Mouse (Mus musculus): ENCODE results near the gene Snx25. TPM values are rescaled to one million over a fixed set of nuclear protein-coding genes. Genes with fewer than 3 reads are reported as not detected.

Gene Snx25
- total RNA-seq, 1 experiment, result 8.1 TPM

GRCm38 (mm10) chr8:46185361-46185760, 33.4 kb upstream of the Snx25 start:
- in situ Hi-C loops (cut with MboI; ENCODE audit: low sequenced_read_pairs in 2 of 2, unreplicated experiment in 2 of 2), result no loop called here
- Histone ChIP-seq H3K9me3 (ENCODE audit: control insufficient read depth, insufficient read depth, low read depth, low read length) (no peaks in the 10 kb centered on the region), H3K9ac (ENCODE audit: insufficient read depth, low read depth, low read length, poor library complexity, severe bottlenecking) (no peak overlapping the region), H3K36me3 (ENCODE audit: control insufficient read depth, insufficient read depth, low read length, poor library complexity, severe bottlenecking) (no peaks in the 10 kb centered on the region), H3K4me1 (ENCODE audit: control insufficient read depth in 2 of 2, insufficient read depth in 2 of 2, low read length in 2 of 2, poor library complexity in 1 of 2) (no peaks in the 10 kb centered on the region), H3K27ac (ENCODE audit: insufficient read depth, low read depth, low read length, poor library complexity, severe bottlenecking) (no peak overlapping the region), H3K4me3 (ENCODE audit: insufficient read depth in 1 of 2, low read depth in 1 of 2, low read length in 2 of 2, poor library complexity in 1 of 2, severe bottlenecking in 1 of 2) (no peak overlapping the region)
- TF ChIP-seq HCFC1 (IDR thresholded peaks at IDR 0.05; ENCODE audit: borderline replicate concordance, insufficient read depth, low read length) (no peak), ZC3H11A (IDR thresholded peaks at IDR 0.05; ENCODE audit: borderline replicate concordance, low read depth, low read length) (peak; percentile 70; the same call in 1 of the 2 replicates)
- DNase-seq (ENCODE audit: low read depth, low spot score), result peak; percentile 51

- Histone ChIP-seq H3K36me3 (ENCODE audit: control insufficient read depth, insufficient read depth, low read length, poor library complexity, severe bottlenecking) (no peaks in the 10 kb centered on the region), H3K4me3 (ENCODE audit: insufficient read depth in 1 of 2, low read depth in 1 of 2, low read length in 2 of 2, poor library complexity in 1 of 2, severe bottlenecking in 1 of 2) (no peak overlapping the region), H3K9me3 (ENCODE audit: control insufficient read depth, insufficient read depth, low read depth, low read length) (no peaks in the 10 kb centered on the region), H3K4me1 (ENCODE audit: control insufficient read depth in 2 of 2, insufficient read depth in 2 of 2, low read length in 2 of 2, poor library complexity in 1 of 2) (no peaks in the 10 kb centered on the region), H3K27ac (ENCODE audit: insufficient read depth, low read depth, low read length, poor library complexity, severe bottlenecking) (no peak overlapping the region), H3K9ac (ENCODE audit: insufficient read depth, low read depth, low read length, poor library complexity, severe bottlenecking) (no peak overlapping the region)
- TF ChIP-seq ZC3H11A (IDR thresholded peaks at IDR 0.05; ENCODE audit: borderline replicate concordance, low read depth, low read length) (no peak), CHD2 (IDR thresholded peaks at IDR 0.05; ENCODE audit: low read depth, low read length) (no peak), MAFK (IDR thresholded peaks at IDR 0.05; ENCODE audit: insufficient read depth, low read depth, low read length) (no peak), ZNF384 (IDR thresholded peaks at IDR 0.05; ENCODE audit: low read depth, low read length) (no peak), HCFC1 (IDR thresholded peaks at IDR 0.05; ENCODE audit: borderline replicate concordance, insufficient read depth, low read length) (no peak)
- in situ Hi-C loops (cut with MboI; ENCODE audit: low sequenced_read_pairs in 2 of 2, unreplicated experiment in 2 of 2), result no loop called here
- DNase-seq (ENCODE audit: low read depth, low spot score), result no peak
Measured at GRCm38 (mm10) chr8:46180136-46180535, 28.2 kb upstream of the Snx25 start.

GRCm38 (mm10) chr8:46173651-46174050, 21.7 kb upstream of the Snx25 start:
- H3K9ac ChIP-seq (ENCODE audit: insufficient read depth, low read depth, low read length, poor library complexity, severe bottlenecking), result no peak overlapping the region
- H3K4me3 ChIP-seq (ENCODE audit: insufficient read depth in 1 of 2, low read depth in 1 of 2, low read length in 2 of 2, poor library complexity in 1 of 2, severe bottlenecking in 1 of 2), result no peak overlapping the region
- TF ChIP-seq ZNF384 (IDR thresholded peaks at IDR 0.05; ENCODE audit: low read depth, low read length), result no peak
- TF ChIP-seq HCFC1 (IDR thresholded peaks at IDR 0.05; ENCODE audit: borderline replicate concordance, insufficient read depth, low read length), result no peak
- TF ChIP-seq ZC3H11A (IDR thresholded peaks at IDR 0.05; ENCODE audit: borderline replicate concordance, low read depth, low read length), result no peak
- TF ChIP-seq MAFK (IDR thresholded peaks at IDR 0.05; ENCODE audit: insufficient read depth, low read depth, low read length), result no peak
- TF ChIP-seq CHD2 (IDR thresholded peaks at IDR 0.05; ENCODE audit: low read depth, low read length), result no peak
- H3K9me3 ChIP-seq (ENCODE audit: control insufficient read depth, insufficient read depth, low read depth, low read length), result no peaks in the 10 kb centered on the region; the same call in 1 of the 2 replicates
- no peak for DNase-seq (ENCODE audit: low read depth, low spot score)
- no peak overlapping the region for H3K27ac ChIP-seq (ENCODE audit: insufficient read depth, low read depth, low read length, poor library complexity, severe bottlenecking)
- H3K4me1 ChIP-seq (ENCODE audit: control insufficient read depth in 2 of 2, insufficient read depth in 2 of 2, low read length in 2 of 2, poor library complexity in 1 of 2), result no peaks in the 10 kb centered on the region
- in situ Hi-C loops (cut with MboI; ENCODE audit: low sequenced_read_pairs in 2 of 2, unreplicated experiment in 2 of 2), result no loop called here
- H3K36me3 ChIP-seq (ENCODE audit: control insufficient read depth, insufficient read depth, low read length, poor library complexity, severe bottlenecking), result no peaks in the 10 kb centered on the region

- Histone ChIP-seq H3K36me3 (ENCODE audit: control insufficient read depth, insufficient read depth, low read length, poor library complexity, severe bottlenecking) (no peaks in the 10 kb centered on the region), H3K9ac (ENCODE audit: insufficient read depth, low read depth, low read length, poor library complexity, severe bottlenecking) (peak overlapping the region; percentile 85), H3K9me3 (ENCODE audit: control insufficient read depth, insufficient read depth, low read depth, low read length) (no peaks in the 10 kb centered on the region), H3K27ac (ENCODE audit: insufficient read depth, low read depth, low read length, poor library complexity, severe bottlenecking) (no peak overlapping the region), H3K4me1 (ENCODE audit: control insufficient read depth in 2 of 2, insufficient read depth in 2 of 2, low read length in 2 of 2, poor library complexity in 1 of 2) (no peaks in the 10 kb centered on the region), H3K4me3 (ENCODE audit: insufficient read depth in 1 of 2, low read depth in 1 of 2, low read length in 2 of 2, poor library complexity in 1 of 2, severe bottlenecking in 1 of 2) (peak overlapping the region; percentile 82 to 92)
- TF ChIP-seq ZNF384 (IDR thresholded peaks at IDR 0.05; ENCODE audit: low read depth, low read length), result peak; percentile 90
- no peak for TF ChIP-seq MAFK (IDR thresholded peaks at IDR 0.05; ENCODE audit: insufficient read depth, low read depth, low read length)
- in situ Hi-C loops (cut with MboI; ENCODE audit: low sequenced_read_pairs in 2 of 2, unreplicated experiment in 2 of 2), result no loop called here
- DNase-seq (ENCODE audit: low read depth, low spot score), result no peak
Measured at GRCm38 (mm10) chr8:46163870-46164190, 11.9 kb upstream of the Snx25 start.

All from ES-E14 (cell line).